Mouse (Mus musculus): ENCODE results near the gene Col15a1.

- TF ChIP-seq POLR2A (IDR thresholded peaks at IDR 0.05; ENCODE audit: low read depth, low read length), result no peak
- TF ChIP-seq CTCF (IDR thresholded peaks at IDR 0.05; ENCODE audit: borderline replicate concordance, insufficient read depth, low read length), result no peak
These were observed 53.1 kb downstream of the Col15a1 start for GRCm38 (mm10) chr4:47261049-47261448.
